Mouse (Mus musculus) cerebellum, postnatal 25 days (tissue): ENCODE data around the gene Fgf8.

Source experiments
- DNase-seq, 2 experiments: peaks; one replicate each; pipeline ENCODE4 v3.0.0; 2021; ENCODE audit warnings: mixed read lengths in 2 of 2

The Fgf8 gene

GRCm38 (mm10) chr19:45748206-45748605 is 5.5 kb upstream of the Fgf8 start:
- DNase-seq = no peak

- peak; percentile 88 to 91 for DNase-seq
Observed at GRCm38 (mm10) chr19:45747028-45747867, 4.5 kb upstream of the Fgf8 start.

GRCm38 (mm10) chr19:45746153-45747020 is 3.7 kb upstream of the Fgf8 start:
- peak; percentile 78 to 87 for DNase-seq

- DNase-seq = no peak
Observed at GRCm38 (mm10) chr19:45745344-45746152, 2.8 kb upstream of the Fgf8 start.

GRCm38 (mm10) chr19:45743619-45744018 is 904 bp upstream of the Fgf8 start:
- no peak for DNase-seq

- DNase-seq = no peak
Observed at GRCm38 (mm10) chr19:45742984-45743575, 365 bp upstream of the Fgf8 start.

- DNase-seq = no peak
Observed at GRCm38 (mm10) chr19:45741431-45742217, 1.1 kb downstream of the Fgf8 start.

- DNase-seq = no peak
Observed at GRCm38 (mm10) chr19:45740817-45741216, 1.9 kb downstream of the Fgf8 start.

GRCm38 (mm10) chr19:45740233-45740632 is 2.5 kb downstream of the Fgf8 start:
- DNase-seq = no peak

- no peak for DNase-seq
Observed at GRCm38 (mm10) chr19:45738521-45738920, 4.2 kb downstream of the Fgf8 start.

GRCm38 (mm10) chr19:45737846-45738484 is 4.8 kb downstream of the Fgf8 start:
- no peak for DNase-seq

GRCm38 (mm10) chr19:45737208-45737845 is 5.4 kb downstream of the Fgf8 start:
- DNase-seq = no peak

- DNase-seq = peak; percentile 48 to 65
Observed at GRCm38 (mm10) chr19:45736855-45737207, 5.9 kb downstream of the Fgf8 start.

- DNase-seq = no peak
Observed at GRCm38 (mm10) chr19:45736241-45736640, 6.5 kb downstream of the Fgf8 start.

- no peak for DNase-seq
Observed at GRCm38 (mm10) chr19:45734762-45735161, 8.0 kb downstream of the Fgf8 start.

- DNase-seq = no peak
Observed at GRCm38 (mm10) chr19:45734191-45734590, 8.5 kb downstream of the Fgf8 start.

- no peak for DNase-seq
Observed at GRCm38 (mm10) chr19:45733564-45733963, 9.2 kb downstream of the Fgf8 start.

GRCm38 (mm10) chr19:45731658-45732057 is 11.1 kb downstream of the Fgf8 start:
- no peak for DNase-seq

GRCm38 (mm10) chr19:45730042-45730441 is 12.7 kb downstream of the Fgf8 start:
- no peak for DNase-seq

- no peak for DNase-seq
Observed at GRCm38 (mm10) chr19:45727231-45727630, 15.5 kb downstream of the Fgf8 start.
